Mouse (Mus musculus) layer of hippocampus, adult 8-10 months (tissue): ENCODE data around the gene Olfr655. TPM values are rescaled to one million over a fixed set of nuclear protein-coding genes. Genes with fewer than 3 reads are reported as not detected.

Experiments
- DNase-seq, 2 experiments: peaks; one replicate each; pipeline ENCODE4 v3.0.0; 2022; ENCODE audit warnings: low spot score in 2 of 2
- total RNA-seq, 4 experiments: library from RNA; stranded (reverse); gene quantifications; 2 replicates each; pipeline ENCODE4 v1.2.4; 2022

Gene Olfr655
- total RNA-seq: not detected

- DNase-seq: no peak
These were observed at the start of gene Olfr655 for GRCm38 (mm10) chr7:104601679-104602078. Gene Olfr655 (minus strand): TSS chr7:104601779.

GRCm38 (mm10) chr7:104646841-104647482, 45.4 kb upstream of the Olfr655 start, which contains the start of gene Olfr658:
Gene Olfr658 (minus strand): TSS chr7:104647305.
- peak in 1 of 2 experiments; percentile 3 for DNase-seq

- no peak for DNase-seq
These were observed 22.9 kb upstream of the Olfr655 start, which contains the start of gene Olfr657 for GRCm38 (mm10) chr7:104624494-104624893. Gene Olfr657 (plus strand): TSS chr7:104624794.

- no peak for DNase-seq
These were observed 12.1 kb upstream of the Olfr655 start, which contains the start of gene Olfr656 for GRCm38 (mm10) chr7:104613655-104614054. Gene Olfr656 (plus strand): TSS chr7:104613955.

GRCm38 (mm10) chr7:104604727-104605126, 3.1 kb upstream of the Olfr655 start:
- no peak for DNase-seq

- no peak for DNase-seq
These were observed 1.6 kb upstream of the Olfr655 start for GRCm38 (mm10) chr7:104603173-104603572.

- DNase-seq: no peak
These were observed 13.3 kb downstream of the Olfr655 start for GRCm38 (mm10) chr7:104588274-104588673.

GRCm38 (mm10) chr7:104586725-104587124, 14.9 kb downstream of the Olfr655 start, which contains the start of gene Olfr654:
Gene Olfr654 (plus strand): TSS chr7:104587025.
- DNase-seq: no peak

GRCm38 (mm10) chr7:104581429-104581828, 20.1 kb downstream of the Olfr655 start:
- DNase-seq: no peak

- DNase-seq: no peak
These were observed 20.7 kb downstream of the Olfr655 start for GRCm38 (mm10) chr7:104580846-104581245.

- no peak for DNase-seq
These were observed 24.6 kb downstream of the Olfr655 start, which contains the start of gene Olfr653 for GRCm38 (mm10) chr7:104577014-104577413. Gene Olfr653 (plus strand): TSS chr7:104577314.

GRCm38 (mm10) chr7:104560601-104561000, 41.0 kb downstream of the Olfr655 start, which contains the start of gene Olfr652:
Gene Olfr652 (plus strand): TSS chr7:104560901.
- no peak for DNase-seq

- no peak for DNase-seq
These were observed 48.9 kb downstream of the Olfr655 start for GRCm38 (mm10) chr7:104552700-104553099.

GRCm38 (mm10) chr7:104549833-104550232, 51.7 kb downstream of the Olfr655 start, which contains the start of gene Olfr651:
Gene Olfr651 (plus strand): TSS chr7:104550133.
- DNase-seq: no peak

Other genes starting within 250 kb of the Olfr655 start
- gene Trim12c, start 248.4 kb downstream of the Olfr655 start, total RNA-seq: 1 to 10 TPM; 1.5 to 3.4 (median 2.4) TPM
- gene Trim30b, start 231.9 kb downstream of the Olfr655 start, total RNA-seq: under 1 TPM in 3 of 4 experiments, not detected in 1; 0.18 to 0.33 (median 0.25) TPM
- under 1 TPM in 1 of 4 experiments, not detected in 3; 0.22 TPM for gene Trim30c, start 200.9 kb downstream of the Olfr655 start, total RNA-seq
- 1 to 10 TPM in 2 of 4 experiments, under 1 TPM in 2; 0.51 to 6.2 (median 3.0) TPM for gene Trim30a, start 136.6 kb downstream of the Olfr655 start, total RNA-seq
- 1 to 10 TPM in 3 of 4 experiments, under 1 TPM in 1; 0.47 to 3.7 (median 1.8) TPM for gene Trim30d, start 93.9 kb downstream of the Olfr655 start, total RNA-seq
- not detected for gene Olfr651, start 51.6 kb downstream of the Olfr655 start, total RNA-seq
- not detected for gene Olfr652, start 40.9 kb downstream of the Olfr655 start, total RNA-seq
- gene Olfr653, start 24.5 kb downstream of the Olfr655 start, total RNA-seq: not detected
- gene Olfr654, start 14.8 kb downstream of the Olfr655 start, total RNA-seq: not detected
- not detected for gene Olfr656, start 12.2 kb upstream of the Olfr655 start, total RNA-seq
- gene Olfr657, start 23.0 kb upstream of the Olfr655 start, total RNA-seq: not detected
- not detected for gene Olfr658, start 45.5 kb upstream of the Olfr655 start, total RNA-seq
- gene Olfr659, start 65.0 kb upstream of the Olfr655 start, total RNA-seq: not detected
- not detected for gene Olfr661, start 84.7 kb upstream of the Olfr655 start, total RNA-seq
- not detected for gene Usp17le, start 175.7 kb upstream of the Olfr655 start, total RNA-seq
- not detected for gene Usp17lb, start 240.8 kb upstream of the Olfr655 start, total RNA-seq